Mouse (Mus musculus): ENCODE data around the gene Setd7. TPM values are rescaled to one million over a fixed set of nuclear protein-coding genes. Genes with fewer than 3 reads are reported as not detected.

Gene Setd7
- polyA plus RNA-seq, 1 experiment from 2014 or later = 6.6 TPM

GRCm38 (mm10) chr3:51481881-51482280, 78.8 kb downstream of the Setd7 start:
- ATAC-seq (ENCODE audit: insufficient number of reproducible peaks, insufficient read depth, low FRiP score, low read depth) = no peak
- no peak overlapping the region for H3K4me2 ChIP-seq (ENCODE audit: low read length)
- no peak overlapping the region for H3K27ac ChIP-seq (replicated peaks in 1 of 2; ENCODE audit: control insufficient read depth in 1 of 2, insufficient read depth in 1 of 2, low read depth in 2 of 2, low read length in 2 of 2)
- H3K9ac ChIP-seq (ENCODE audit: low read length) = no peak overlapping the region
- no peaks in the 10 kb centered on the region for H3K27me3 ChIP-seq (ENCODE audit: control insufficient read depth, insufficient read depth, low read length)
- H3K36me3 ChIP-seq (ENCODE audit: control insufficient read depth, insufficient read depth, low read length) = no peaks in the 10 kb centered on the region
- peaks cover 2 to 19% of the 10 kb centered on the region in 2 experiments; a peak in 3 of 4 replicates for H3K4me1 ChIP-seq (ENCODE audit: control insufficient read depth in 2 of 2, insufficient read depth in 2 of 2, low read length in 2 of 2)
- 60% methylated on average over 3 of the region's 3 CpGs for WGBS
- H3K9me3 ChIP-seq (ENCODE audit: control insufficient read depth, low read length) = no peaks in the 10 kb centered on the region
- no peak overlapping the region for H3K4me3 ChIP-seq (ENCODE audit: control insufficient read depth in 1 of 2, insufficient read depth in 1 of 2, low read depth in 1 of 2, low read length in 2 of 2)

GRCm38 (mm10) chr3:51481059-51481458, 79.6 kb downstream of the Setd7 start:
- Histone ChIP-seq H3K36me3 (ENCODE audit: control insufficient read depth, insufficient read depth, low read length) (peaks cover 5% of the 10 kb centered on the region), H3K9me3 (ENCODE audit: control insufficient read depth, low read length) (no peaks in the 10 kb centered on the region), H3K9ac (ENCODE audit: low read length) (no peak overlapping the region), H3K27me3 (ENCODE audit: control insufficient read depth, insufficient read depth, low read length) (no peaks in the 10 kb centered on the region), H3K27ac (replicated peaks in 1 of 2; ENCODE audit: control insufficient read depth in 1 of 2, insufficient read depth in 1 of 2, low read depth in 2 of 2, low read length in 2 of 2) (no peak overlapping the region), H3K4me1 (ENCODE audit: control insufficient read depth in 2 of 2, insufficient read depth in 2 of 2, low read length in 2 of 2) (peaks cover 2 to 19% of the 10 kb centered on the region in 2 experiments; a peak in 3 of 4 replicates), H3K4me2 (ENCODE audit: low read length) (no peak overlapping the region), H3K4me3 (ENCODE audit: control insufficient read depth in 1 of 2, insufficient read depth in 1 of 2, low read depth in 1 of 2, low read length in 2 of 2) (no peak overlapping the region)
- ATAC-seq (ENCODE audit: insufficient number of reproducible peaks, insufficient read depth, low FRiP score, low read depth) = no peak

GRCm38 (mm10) chr3:51479893-51480292, 80.8 kb downstream of the Setd7 start:
- no peak for ATAC-seq (ENCODE audit: insufficient number of reproducible peaks, insufficient read depth, low FRiP score, low read depth)
- H3K27ac ChIP-seq (replicated peaks in 1 of 2; ENCODE audit: control insufficient read depth in 1 of 2, insufficient read depth in 1 of 2, low read depth in 2 of 2, low read length in 2 of 2) = no peak overlapping the region

GRCm38 (mm10) chr3:51475706-51476105, 85.0 kb downstream of the Setd7 start:
- WGBS = 72% methylated on average over 4 of the region's 4 CpGs

More at GRCm38 (mm10) chr3:51479893-51480292, 80.8 kb downstream of the Setd7 start:
- WGBS = 27% methylated on average over 2 of the region's 2 CpGs
- peaks cover 17% of the 10 kb centered on the region for H3K36me3 ChIP-seq (ENCODE audit: control insufficient read depth, insufficient read depth, low read length)
- H3K27me3 ChIP-seq (ENCODE audit: control insufficient read depth, insufficient read depth, low read length) = no peaks in the 10 kb centered on the region
- H3K9ac ChIP-seq (ENCODE audit: low read length) = no peak overlapping the region
- no peaks in the 10 kb centered on the region for H3K9me3 ChIP-seq (ENCODE audit: control insufficient read depth, low read length)
- H3K4me3 ChIP-seq (ENCODE audit: control insufficient read depth in 1 of 2, insufficient read depth in 1 of 2, low read depth in 1 of 2, low read length in 2 of 2) = no peak overlapping the region
- peaks cover 2 to 9% of the 10 kb centered on the region in 2 experiments; a peak in 3 of 4 replicates for H3K4me1 ChIP-seq (ENCODE audit: control insufficient read depth in 2 of 2, insufficient read depth in 2 of 2, low read length in 2 of 2)
- no peak overlapping the region for H3K4me2 ChIP-seq (ENCODE audit: low read length)

GRCm38 (mm10) chr3:51468530-51468929, 92.1 kb downstream of the Setd7 start:
- Histone ChIP-seq H3K27ac (replicated peaks in 1 of 2; ENCODE audit: control insufficient read depth in 1 of 2, insufficient read depth in 1 of 2, low read depth in 2 of 2, low read length in 2 of 2) (no peak overlapping the region), H3K4me3 (ENCODE audit: control insufficient read depth in 1 of 2, insufficient read depth in 1 of 2, low read depth in 1 of 2, low read length in 2 of 2) (no peak overlapping the region), H3K9me3 (ENCODE audit: control insufficient read depth, low read length) (no peaks in the 10 kb centered on the region), H3K4me1 (ENCODE audit: control insufficient read depth in 2 of 2, insufficient read depth in 2 of 2, low read length in 2 of 2) (no peaks in the 10 kb centered on the region), H3K4me2 (ENCODE audit: low read length) (no peak overlapping the region), H3K9ac (ENCODE audit: low read length) (no peak overlapping the region), H3K27me3 (ENCODE audit: control insufficient read depth, insufficient read depth, low read length) (no peaks in the 10 kb centered on the region), H3K36me3 (ENCODE audit: control insufficient read depth, insufficient read depth, low read length) (peaks cover 92% of the 10 kb centered on the region)
- ATAC-seq (ENCODE audit: insufficient number of reproducible peaks, insufficient read depth, low FRiP score, low read depth) = no peak
- WGBS = 63% methylated on average over 2 of the region's 2 CpGs

More at GRCm38 (mm10) chr3:51475706-51476105, 85.0 kb downstream of the Setd7 start:
- no peaks in the 10 kb centered on the region for H3K9me3 ChIP-seq (ENCODE audit: control insufficient read depth, low read length)
- ATAC-seq (ENCODE audit: insufficient number of reproducible peaks, insufficient read depth, low FRiP score, low read depth) = no peak
- H3K27ac ChIP-seq (replicated peaks in 1 of 2; ENCODE audit: control insufficient read depth in 1 of 2, insufficient read depth in 1 of 2, low read depth in 2 of 2, low read length in 2 of 2) = no peak overlapping the region
- H3K27me3 ChIP-seq (ENCODE audit: control insufficient read depth, insufficient read depth, low read length) = no peaks in the 10 kb centered on the region
- no peak overlapping the region for H3K4me2 ChIP-seq (ENCODE audit: low read length)
- H3K4me3 ChIP-seq (ENCODE audit: control insufficient read depth in 1 of 2, insufficient read depth in 1 of 2, low read depth in 1 of 2, low read length in 2 of 2) = no peak overlapping the region
- no peak overlapping the region for H3K9ac ChIP-seq (ENCODE audit: low read length)
- H3K4me1 ChIP-seq (ENCODE audit: control insufficient read depth in 2 of 2, insufficient read depth in 2 of 2, low read length in 2 of 2) = no peaks in the 10 kb centered on the region
- peaks cover 58% of the 10 kb centered on the region for H3K36me3 ChIP-seq (ENCODE audit: control insufficient read depth, insufficient read depth, low read length)

Other genes starting within 250 kb of the Setd7 start
- 60.7 and 62.8 TPM in 2 replicates for gene Elf2, start 220.2 kb downstream of the Setd7 start, polyA plus RNA-seq (2014; fragmentation: Nextera tagmentation; extraction: Ambion mirVana)
- gene Mgarp, start 164.1 kb downstream of the Setd7 start, polyA plus RNA-seq (2014; fragmentation: Nextera tagmentation; extraction: Ambion mirVana) = 7.7 and 8.6 TPM in 2 replicates
- gene Ndufc1, start 151.9 kb downstream of the Setd7 start, polyA plus RNA-seq (2014; fragmentation: Nextera tagmentation; extraction: Ambion mirVana) = 1,752 and 1,832 TPM in 2 replicates
- gene Naa15, start 145.7 kb downstream of the Setd7 start, polyA plus RNA-seq (2014; fragmentation: Nextera tagmentation; extraction: Ambion mirVana) = 28.9 and 30.7 TPM in 2 replicates
- gene Rab33b, start 77.0 kb downstream of the Setd7 start, polyA plus RNA-seq (2014; fragmentation: Nextera tagmentation; extraction: Ambion mirVana) = 12.9 and 14.1 TPM in 2 replicates
- gene Mgst2, start 99.5 kb upstream of the Setd7 start, polyA plus RNA-seq (2014; fragmentation: Nextera tagmentation; extraction: Ambion mirVana) = 3.0 and 5.1 TPM in 2 replicates